Mouse (Mus musculus) liver, adult (tissue): ENCODE measurements around the gene B230118H07Rik.

Experiments used
- GATA4 ChIP-seq: IDR thresholded peaks from 2 replicates; pipeline ENCODE4 v1.6.1; 2014; ENCODE audit warnings: mild to moderate bottlenecking, low read length; ENCODE audit not compliant: insufficient replicate concordance

Gene B230118H07Rik

DNA sequence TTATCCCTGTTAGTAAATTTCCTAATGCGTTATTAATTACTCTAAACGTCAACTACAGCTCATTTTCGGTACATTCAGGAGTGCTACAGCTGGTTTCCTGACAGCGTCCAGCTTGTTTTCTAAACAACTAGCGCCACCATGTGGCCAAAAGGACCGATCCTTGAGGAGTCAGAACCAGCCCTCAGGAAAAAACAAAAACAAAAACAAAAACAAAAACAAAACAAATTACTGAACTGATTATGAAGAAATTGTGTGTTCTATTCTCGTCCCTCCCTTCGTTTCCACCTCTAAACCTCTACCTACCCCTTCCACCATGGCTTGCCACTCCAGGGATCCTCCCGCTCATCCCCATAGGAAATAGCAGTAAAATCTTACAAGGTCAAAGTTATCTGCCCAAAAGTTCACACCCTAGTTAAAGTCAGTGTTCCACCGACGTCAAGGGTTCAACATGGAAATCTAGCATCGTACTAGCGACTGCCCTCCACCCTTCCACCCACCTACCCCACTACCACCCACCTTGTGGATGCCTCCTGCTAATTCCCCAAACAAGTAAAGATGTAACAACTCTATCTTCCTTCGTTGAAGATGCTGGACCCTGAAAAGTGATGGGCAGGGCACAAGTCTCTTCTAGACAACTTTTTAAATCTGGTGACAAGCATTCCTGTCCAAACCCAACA, 3.7 kb upstream of the B230118H07Rik start:
- no peak for TF ChIP-seq GATA4

- TF ChIP-seq GATA4: no peak
These were observed 3.0 kb upstream of the B230118H07Rik start for GRCm38 (mm10) chr2:101652204-101652920.

DNA sequence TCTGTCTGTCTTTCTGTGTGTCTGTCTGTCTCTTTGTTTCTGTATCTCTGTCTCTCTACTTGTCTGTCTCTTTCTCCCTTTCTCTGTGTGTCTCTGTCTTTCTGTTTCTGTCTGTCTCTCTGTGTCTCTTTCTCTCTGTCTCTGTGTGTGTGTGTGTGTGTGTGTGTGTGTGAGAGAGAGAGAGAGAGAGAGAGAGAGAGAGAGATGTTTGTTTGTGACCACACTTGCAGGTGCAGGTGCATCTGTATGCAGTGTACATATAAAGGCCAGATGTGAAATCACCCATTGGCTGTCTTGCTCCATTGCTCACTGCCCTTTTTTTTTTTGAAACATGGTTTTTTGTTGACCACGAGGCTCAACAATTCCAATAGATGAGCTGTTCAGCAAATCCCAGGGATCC, 1.1 kb upstream of the B230118H07Rik start:
- TF ChIP-seq GATA4: no peak

DNA sequence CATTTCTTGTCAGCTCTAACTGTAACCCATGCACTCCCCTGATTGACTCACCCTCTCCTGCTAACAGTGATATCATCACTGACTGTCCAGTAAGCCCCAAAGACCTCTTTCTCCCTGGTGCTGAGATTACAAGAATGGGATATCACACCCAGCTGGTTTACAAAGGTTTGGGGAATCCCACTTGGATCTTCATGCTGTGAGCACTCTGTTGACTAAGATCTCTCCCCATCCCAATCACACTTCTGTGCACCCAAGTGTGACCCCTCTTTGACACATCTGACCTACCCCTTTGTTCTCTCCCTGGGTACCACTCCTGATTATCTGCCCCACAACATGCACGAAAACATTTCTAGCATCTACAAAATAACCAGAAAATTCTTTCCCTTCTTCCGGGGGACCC, 971 bp downstream of the B230118H07Rik start:
- TF ChIP-seq GATA4: no peak

DNA sequence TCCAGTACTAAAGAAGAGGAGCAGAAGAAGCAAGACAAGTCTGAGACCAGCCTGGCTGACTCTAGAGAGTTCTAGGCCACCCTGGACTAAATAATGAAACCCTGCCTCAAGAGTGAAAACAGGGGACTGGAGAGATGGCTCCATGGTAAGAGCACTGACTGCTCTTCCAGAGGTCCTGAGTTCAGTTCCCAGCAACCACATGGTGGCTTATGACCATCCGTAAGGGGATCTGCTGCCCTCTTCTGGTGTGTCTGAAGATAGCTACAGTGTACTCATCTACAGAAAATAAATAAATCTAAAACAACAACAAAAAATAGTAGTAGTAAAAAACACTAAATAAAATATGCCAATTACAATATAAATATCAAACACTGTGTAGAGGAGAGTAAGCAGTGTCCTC, 3.5 kb downstream of the B230118H07Rik start:
- TF ChIP-seq GATA4: no peak

GRCm38 (mm10) chr2:101639840-101640350, 9.4 kb downstream of the B230118H07Rik start:
- TF ChIP-seq GATA4: no peak

- no peak for TF ChIP-seq GATA4
These were observed 10.1 kb downstream of the B230118H07Rik start for GRCm38 (mm10) chr2:101638979-101639839.

DNA sequence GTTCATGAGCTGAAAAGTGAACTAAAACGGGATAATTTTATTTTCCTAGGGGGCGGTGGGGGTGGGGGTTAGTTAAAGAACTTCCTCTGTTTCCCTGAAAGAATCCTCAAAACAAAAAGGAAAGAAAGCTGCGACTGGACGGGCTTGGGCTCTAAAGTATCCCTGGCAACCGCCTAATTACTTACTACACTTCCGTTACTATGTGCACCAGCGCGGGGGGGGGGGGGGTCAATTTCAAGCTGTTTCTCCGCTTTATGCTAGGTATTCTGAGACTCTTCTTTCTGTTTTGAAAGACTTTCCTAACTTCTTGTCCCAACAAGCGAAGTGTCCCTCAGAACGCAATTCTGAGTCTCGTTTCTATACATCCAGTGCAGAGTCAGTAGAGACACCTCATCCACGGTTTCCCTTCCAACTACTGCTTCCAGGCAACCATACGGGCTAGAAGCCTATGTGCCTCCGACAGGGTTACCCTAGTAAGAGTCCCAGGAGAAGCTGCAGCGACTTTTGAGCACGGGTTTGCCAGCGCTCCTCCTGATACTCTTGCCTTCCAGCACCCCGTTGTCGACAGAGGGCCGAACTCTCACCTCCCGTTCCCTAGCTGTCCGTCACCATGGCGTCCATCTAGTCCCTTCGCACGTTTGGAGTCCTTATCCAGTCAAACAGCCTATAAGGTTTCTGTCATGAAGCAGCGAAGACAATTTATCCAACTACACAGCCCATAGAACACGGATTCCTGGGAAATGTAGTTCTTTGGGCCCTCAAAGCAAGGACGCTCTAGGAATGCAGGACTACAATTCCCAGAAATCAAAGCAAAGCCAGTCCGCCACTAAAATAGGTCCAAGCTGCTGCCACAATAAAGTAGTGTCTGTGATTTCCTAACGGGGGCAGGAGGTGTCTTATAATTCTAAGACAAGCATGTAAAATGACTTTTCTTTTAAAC, 20.8 kb downstream of the B230118H07Rik start:
- 0 out of 2 replicates have a peak, but pooled peaks have one; percentile 17 for TF ChIP-seq GATA4

- no peak for TF ChIP-seq GATA4
These were observed 22.1 kb downstream of the B230118H07Rik start for GRCm38 (mm10) chr2:101627227-101627626.

DNA sequence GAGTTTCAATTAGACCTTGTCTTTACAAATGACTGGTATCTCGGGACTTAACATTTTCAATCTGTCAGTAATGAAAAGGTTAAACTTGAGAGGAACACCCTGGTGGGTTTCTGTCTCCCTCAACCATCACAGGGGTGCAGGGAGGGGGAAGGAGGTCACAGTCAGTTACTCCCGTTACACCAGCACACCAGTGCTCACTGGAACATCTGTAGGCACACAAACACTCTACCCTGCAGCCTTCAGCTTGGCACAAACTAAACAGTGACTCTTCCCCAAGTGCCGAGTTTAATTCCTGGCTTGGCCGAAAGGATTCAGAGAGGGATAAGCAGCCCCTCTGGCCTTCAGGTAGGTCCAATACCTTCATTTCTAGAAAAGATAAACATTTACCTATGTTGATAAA, 24.8 kb downstream of the B230118H07Rik start, which contains the start of gene Rag2:
Rag2 (plus strand) TSS at position 193 of the 400 bp plus-strand sequence.
- no peak for TF ChIP-seq GATA4

DNA sequence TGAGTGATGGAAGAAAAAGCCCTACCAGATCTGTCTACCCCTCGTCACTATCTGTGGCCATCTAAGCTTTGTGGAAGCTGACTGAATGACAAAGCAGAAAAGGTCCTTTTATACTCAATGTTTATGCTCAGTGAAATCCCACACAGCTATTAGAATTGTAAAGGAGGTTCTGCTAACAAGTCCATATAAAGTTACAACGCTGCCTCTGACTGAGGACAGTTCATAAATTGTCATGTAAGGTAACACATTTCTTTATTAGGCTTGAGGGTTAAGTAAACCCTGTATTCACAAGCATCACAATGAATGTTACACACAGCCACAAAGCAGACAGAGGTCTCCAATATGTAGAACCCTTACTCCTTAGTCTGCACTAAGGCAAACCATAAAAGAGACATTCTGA, 25.3 kb downstream of the B230118H07Rik start:
- TF ChIP-seq GATA4: no peak

DNA sequence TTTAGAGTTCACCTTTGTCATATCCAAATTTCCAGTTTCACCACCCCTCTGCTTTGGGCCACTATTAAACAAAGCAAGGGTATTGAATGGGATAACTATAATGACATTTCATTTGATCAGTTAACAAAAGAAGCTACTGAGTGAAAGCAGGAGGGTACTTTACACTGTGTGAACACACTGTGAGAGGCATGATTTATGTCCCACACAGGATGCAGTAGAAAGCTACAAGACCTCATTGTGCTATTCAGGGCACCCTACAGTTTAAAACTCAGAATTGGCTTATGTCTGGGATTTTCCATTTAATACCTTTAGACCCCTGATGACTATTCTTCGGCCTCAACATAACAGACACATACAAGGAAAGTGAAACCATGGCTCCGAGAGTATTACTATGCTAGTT, 26.3 kb downstream of the B230118H07Rik start:
- TF ChIP-seq GATA4: no peak

DNA sequence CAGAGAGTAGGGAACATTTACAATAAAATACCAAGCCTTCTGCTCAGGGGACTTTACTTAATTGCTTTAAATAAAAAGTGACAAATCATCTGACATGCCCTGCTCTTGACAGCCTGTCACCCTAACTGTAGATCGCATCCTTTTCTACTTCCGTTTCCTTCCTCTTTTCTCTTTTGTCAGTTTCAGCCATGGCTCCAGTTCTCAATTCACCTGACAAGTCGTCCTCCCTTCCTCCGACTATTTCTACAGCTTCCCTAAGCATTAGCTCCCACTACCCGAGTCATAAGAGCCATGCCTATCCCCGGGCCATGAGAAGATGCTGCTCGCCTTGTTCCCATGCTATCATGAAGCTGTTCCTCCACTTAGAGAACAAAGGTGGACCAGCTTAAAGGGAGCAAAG, 27.7 kb downstream of the B230118H07Rik start:
- TF ChIP-seq GATA4: no peak

DNA sequence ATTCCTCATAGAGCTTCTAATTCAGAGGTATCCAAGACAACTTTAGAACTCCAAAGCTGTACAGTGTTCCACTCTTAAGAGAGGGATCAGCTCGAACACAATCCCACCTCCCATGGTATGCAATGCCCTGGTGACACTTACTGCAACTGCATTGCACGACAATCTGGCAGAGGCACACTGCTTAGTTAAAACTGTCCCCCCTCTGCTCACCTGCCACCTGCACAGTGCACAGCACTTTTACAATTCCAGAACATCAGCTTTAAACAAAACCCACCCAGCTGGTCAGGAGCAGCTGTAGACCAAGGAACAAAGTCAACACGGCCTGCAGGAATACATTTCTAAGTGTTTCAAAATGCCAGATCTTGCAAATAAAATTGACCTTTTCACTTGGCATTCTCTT, 28.4 kb downstream of the B230118H07Rik start:
- TF ChIP-seq GATA4: no peak
